Mouse (Mus musculus) forebrain, embryonic 13.5 days (tissue): Measurements from ENCODE around the gene Tmem94. TPM values are rescaled to one million over a fixed set of nuclear protein-coding genes. Genes with fewer than 3 reads are reported as not detected.

Experiments used
- ATAC-seq: fragments of 200-750 bp; cut with Nextera tagmentation; 2 replicates; pipeline ENCODE4 v1.8.0; 2017
- H3K27ac ChIP-seq: fragments of 300-500 bp; sonication (generic); 2 replicates; pipeline ENCODE4 v1.5.1; 2015; ENCODE audit warnings: inconsistent platforms, mild to moderate bottlenecking, moderate library complexity
- H3K27me3 ChIP-seq: fragments of 300-500 bp; sonication (generic); 2 replicates; pipeline ENCODE4 v1.6.1; 2015; ENCODE audit warnings: mild to moderate bottlenecking, inconsistent platforms
- H3K36me3 ChIP-seq: fragments of 300-500 bp; sonication (generic); 2 replicates; pipeline ENCODE4 v1.6.1; 2015; ENCODE audit warnings: mild to moderate bottlenecking, inconsistent platforms; ENCODE audit not compliant: poor library complexity, severe bottlenecking
- H3K4me1 ChIP-seq: fragments of 300-500 bp; sonication (generic); 2 replicates; pipeline ENCODE4 v1.6.1; 2015; ENCODE audit warnings: inconsistent platforms
- H3K4me2 ChIP-seq: fragments of 300-500 bp; sonication (generic); 2 replicates; pipeline ENCODE4 v1.6.1; 2015; ENCODE audit warnings: inconsistent platforms, mild to moderate bottlenecking, moderate library complexity
- H3K4me3 ChIP-seq: fragments of 300-500 bp; sonication (generic); 2 replicates; pipeline ENCODE4 v1.5.1; 2015; ENCODE audit warnings: mild to moderate bottlenecking, inconsistent platforms
- H3K9ac ChIP-seq: fragments of 300-500 bp; sonication (generic); 2 replicates; pipeline ENCODE4 v1.6.1; 2015; ENCODE audit warnings: mild to moderate bottlenecking, inconsistent platforms
- H3K9me3 ChIP-seq: fragments of 300-500 bp; sonication (generic); replicated peaks from 2 replicates; pipeline ENCODE4 v1.6.1; 2016; ENCODE audit warnings: inconsistent platforms
- WGBS: fragments of 180-500 bp; shearing (Covaris S2); methylation state at CpG from one replicate; pipeline ENCODE4 v1.1.7; 2015; 5-methylcytosine and 5-hydroxymethylcytosine counted together
- polyA plus RNA-seq: library from polyadenylated mRNA; unstranded; fragments of >200 nt; fragmentation: Nextera tagmentation; extraction: Ambion mirVana; gene quantifications from 2 replicates; pipeline ENCODE4 v1.2.1, GENCODE M21; 2015

Gene Tmem94
- polyA plus RNA-seq = 28.0 and 29.5 TPM in 2 replicates

GRCm38 (mm10) chr11:115765103-115765606, at the start of gene Tmem94:
Gene Tmem94, plus strand, starts transcription at chr11:115765433.
- peak; percentile 98 for ATAC-seq
- H3K4me1 ChIP-seq = peaks cover 31% of the 10 kb centered on the region
- H3K27ac ChIP-seq = peak within 1 kb of the TSS; percentile 90
- WGBS = under 1% methylated on average over 30 of the region's 32 CpGs
- peak within 1 kb of the TSS; percentile 70 for H3K4me3 ChIP-seq
- H3K4me2 ChIP-seq = peak within 1 kb of the TSS; percentile 75
- no peaks in the 10 kb centered on the region for H3K9me3 ChIP-seq
- no peaks in the 10 kb centered on the region for H3K36me3 ChIP-seq
- H3K27me3 ChIP-seq = no peaks in the 10 kb centered on the region
- peak within 1 kb of the TSS; percentile 92 for H3K9ac ChIP-seq

- Histone ChIP-seq H3K4me2 (no peak overlapping the region), H3K36me3 (no peaks in the 10 kb centered on the region), H3K4me3 (no peak overlapping the region), H3K27ac (no peak overlapping the region), H3K9ac (no peak overlapping the region), H3K27me3 (no peaks in the 10 kb centered on the region), H3K4me1 (no peaks in the 10 kb centered on the region), H3K9me3 (no peaks in the 10 kb centered on the region)
- no peak for ATAC-seq
- 75% methylated on average over 15 of the region's 15 CpGs for WGBS
These were observed 48.6 kb upstream of the Tmem94 start for GRCm38 (mm10) chr11:115716410-115717338.

DNA sequence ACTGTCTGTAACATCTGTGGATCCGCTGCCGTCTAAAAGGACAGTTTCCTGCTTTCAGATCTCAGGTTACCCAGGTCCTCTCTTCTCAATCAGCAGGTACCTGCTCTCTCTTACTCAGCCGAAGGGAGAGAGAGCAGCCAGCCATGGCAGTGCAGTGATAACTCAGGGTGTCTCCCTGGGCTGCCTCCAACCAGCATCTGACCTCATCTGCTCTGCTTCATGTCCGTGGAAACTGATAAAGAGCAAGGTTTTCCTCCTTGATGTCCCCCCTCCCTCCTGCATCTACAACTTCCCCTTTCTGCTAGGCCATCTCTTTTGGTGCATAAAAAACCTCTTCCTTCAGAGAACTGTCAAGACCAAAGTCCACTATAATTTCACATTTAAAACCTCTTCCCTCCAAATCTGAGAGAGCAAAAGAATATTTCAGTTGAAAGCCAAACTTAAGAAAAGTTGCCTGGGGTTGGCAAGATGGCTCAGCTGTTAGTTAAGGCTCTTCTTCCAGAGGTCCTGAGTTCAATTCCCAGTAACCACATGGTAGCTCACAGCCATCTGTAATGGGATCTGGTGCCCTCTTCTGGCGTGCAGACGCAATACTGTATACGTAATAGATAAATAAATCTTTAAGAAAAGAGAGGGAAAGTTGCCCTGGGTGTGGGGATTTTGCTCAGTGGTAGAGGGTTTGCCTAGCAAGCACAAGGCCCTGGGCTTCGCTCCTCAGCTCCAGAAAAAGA, 47.4 kb upstream of the Tmem94 start:
- no peaks in the 10 kb centered on the region for H3K27me3 ChIP-seq
- no peak for ATAC-seq
- H3K9ac ChIP-seq = no peak overlapping the region
- H3K4me1 ChIP-seq = no peaks in the 10 kb centered on the region
- H3K4me2 ChIP-seq = no peak overlapping the region
- H3K27ac ChIP-seq = no peak overlapping the region
- WGBS = 56% methylated on average over 8 of the region's 8 CpGs
- H3K4me3 ChIP-seq = no peak overlapping the region
- no peaks in the 10 kb centered on the region for H3K9me3 ChIP-seq
- H3K36me3 ChIP-seq = no peaks in the 10 kb centered on the region

- Histone ChIP-seq H3K27me3 (no peaks in the 10 kb centered on the region), H3K27ac (no peak overlapping the region), H3K9ac (no peak overlapping the region), H3K4me3 (no peak overlapping the region), H3K9me3 (no peaks in the 10 kb centered on the region), H3K4me1 (no peaks in the 10 kb centered on the region), H3K36me3 (no peaks in the 10 kb centered on the region), H3K4me2 (peak overlapping the region; percentile 27; the same call in 1 of the 2 replicates)
- no peak for ATAC-seq
- 22% methylated on average over 14 of the region's 14 CpGs for WGBS
These were observed 42.6 kb upstream of the Tmem94 start for GRCm38 (mm10) chr11:115722638-115723037.

DNA sequence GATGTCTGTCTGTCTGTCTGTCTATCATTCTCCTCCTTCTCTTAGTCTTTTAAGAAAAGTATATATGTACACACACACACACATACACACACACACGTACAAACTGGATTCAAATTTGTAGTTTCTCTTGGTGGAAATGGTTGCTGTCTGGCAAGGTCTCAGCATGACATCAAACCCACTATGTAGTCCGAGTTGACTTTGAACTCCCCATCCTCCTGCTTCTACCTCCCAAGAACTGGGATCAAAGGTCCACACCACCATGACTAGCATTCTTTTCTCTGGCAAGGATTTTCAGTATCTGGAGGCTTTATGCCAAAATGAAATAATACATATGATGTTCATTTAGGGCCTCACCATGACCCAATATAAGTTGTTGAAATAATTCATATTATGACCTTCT, 42.0 kb upstream of the Tmem94 start:
- whole genome bisulfite sequencing = 74% methylated on average over 2 of the region's 2 CpGs
- no peaks in the 10 kb centered on the region for H3K9me3 ChIP-seq
- H3K9ac ChIP-seq = no peak overlapping the region
- no peak overlapping the region for H3K4me3 ChIP-seq
- no peak overlapping the region for H3K4me2 ChIP-seq
- no peaks in the 10 kb centered on the region for H3K4me1 ChIP-seq
- no peak for ATAC-seq
- H3K27ac ChIP-seq = no peak overlapping the region
- no peaks in the 10 kb centered on the region for H3K27me3 ChIP-seq
- no peaks in the 10 kb centered on the region for H3K36me3 ChIP-seq

- no peaks in the 10 kb centered on the region for H3K36me3 ChIP-seq
- peak overlapping the region; percentile 2; the same call in 1 of the 2 replicates for H3K27ac ChIP-seq
- no peak for ATAC-seq
- H3K9ac ChIP-seq = no peak overlapping the region
- WGBS = 69% methylated on average over 11 of the region's 11 CpGs
- peaks cover 12% of the 10 kb centered on the region for H3K4me1 ChIP-seq
- no peaks in the 10 kb centered on the region for H3K9me3 ChIP-seq
- no peak overlapping the region for H3K4me3 ChIP-seq
- H3K4me2 ChIP-seq = no peak overlapping the region
- no peaks in the 10 kb centered on the region for H3K27me3 ChIP-seq
These were observed 31.1 kb upstream of the Tmem94 start for GRCm38 (mm10) chr11:115734041-115734686.

GRCm38 (mm10) chr11:115737608-115738208, 27.5 kb upstream of the Tmem94 start:
- Histone ChIP-seq H3K9me3 (no peaks in the 10 kb centered on the region), H3K4me2 (no peak overlapping the region), H3K9ac (no peak overlapping the region), H3K4me3 (no peak overlapping the region), H3K27me3 (no peaks in the 10 kb centered on the region), H3K36me3 (no peaks in the 10 kb centered on the region), H3K27ac (no peak overlapping the region), H3K4me1 (peaks cover 12% of the 10 kb centered on the region)
- WGBS = 26% methylated on average over 10 of the region's 10 CpGs
- no peak for ATAC-seq

- no peak for ATAC-seq
- H3K27ac ChIP-seq = no peak overlapping the region
- peaks cover 12% of the 10 kb centered on the region for H3K4me1 ChIP-seq
- H3K27me3 ChIP-seq = no peaks in the 10 kb centered on the region
- no peaks in the 10 kb centered on the region for H3K9me3 ChIP-seq
- H3K9ac ChIP-seq = no peak overlapping the region
- H3K36me3 ChIP-seq = no peaks in the 10 kb centered on the region
- H3K4me2 ChIP-seq = no peak overlapping the region
- no peak overlapping the region for H3K4me3 ChIP-seq
- 65% methylated on average over 13 of the region's 13 CpGs for WGBS
These were observed 26.9 kb upstream of the Tmem94 start for GRCm38 (mm10) chr11:115738275-115738885.

DNA sequence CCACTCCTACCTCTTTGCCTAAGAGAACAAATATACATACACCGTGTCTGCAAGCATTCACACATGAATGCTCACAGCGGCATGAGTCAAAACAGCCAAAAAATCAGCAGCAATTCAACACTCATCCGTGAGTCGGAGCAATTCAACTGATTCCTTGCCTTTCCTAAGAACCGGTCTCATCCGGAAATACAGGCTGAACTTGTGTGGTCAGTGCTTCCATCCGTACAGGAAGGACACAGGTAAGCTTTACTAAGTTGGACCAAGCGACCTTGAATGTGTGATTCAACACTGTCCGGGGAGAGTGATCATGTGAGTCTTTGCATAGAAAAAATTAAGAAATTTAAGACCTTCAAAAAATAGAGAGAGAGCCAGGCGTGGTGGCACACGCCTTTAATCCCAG, 24.2 kb upstream of the Tmem94 start:
- no peak for ATAC-seq
- Histone ChIP-seq H3K9ac (no peak overlapping the region), H3K4me2 (no peak overlapping the region), H3K4me1 (peaks cover 7% of the 10 kb centered on the region), H3K27ac (no peak overlapping the region), H3K27me3 (no peaks in the 10 kb centered on the region), H3K36me3 (no peaks in the 10 kb centered on the region), H3K4me3 (no peak overlapping the region), H3K9me3 (no peaks in the 10 kb centered on the region)
- WGBS = 92% methylated on average over 11 of the region's 11 CpGs

GRCm38 (mm10) chr11:115742926-115743325, 22.3 kb upstream of the Tmem94 start:
- Histone ChIP-seq H3K9me3 (no peaks in the 10 kb centered on the region), H3K4me3 (no peak overlapping the region), H3K27ac (no peak overlapping the region), H3K27me3 (no peaks in the 10 kb centered on the region), H3K4me1 (peaks cover 12% of the 10 kb centered on the region), H3K9ac (no peak overlapping the region), H3K4me2 (no peak overlapping the region), H3K36me3 (no peaks in the 10 kb centered on the region)
- WGBS = 88% methylated on average over 9 of the region's 9 CpGs
- ATAC-seq = no peak

GRCm38 (mm10) chr11:115744385-115744784, 20.8 kb upstream of the Tmem94 start:
- Histone ChIP-seq H3K27me3 (no peaks in the 10 kb centered on the region), H3K9ac (no peak overlapping the region), H3K27ac (no peak overlapping the region), H3K9me3 (no peaks in the 10 kb centered on the region), H3K4me1 (peaks cover 9% of the 10 kb centered on the region; the same call in 1 of the 2 replicates), H3K4me2 (no peak overlapping the region), H3K4me3 (no peak overlapping the region), H3K36me3 (no peaks in the 10 kb centered on the region)
- 92% methylated on average over 5 of the region's 5 CpGs for WGBS
- no peak for ATAC-seq
